Mouse (Mus musculus): ENCODE results near the gene Tbc1d22a.

DNA sequence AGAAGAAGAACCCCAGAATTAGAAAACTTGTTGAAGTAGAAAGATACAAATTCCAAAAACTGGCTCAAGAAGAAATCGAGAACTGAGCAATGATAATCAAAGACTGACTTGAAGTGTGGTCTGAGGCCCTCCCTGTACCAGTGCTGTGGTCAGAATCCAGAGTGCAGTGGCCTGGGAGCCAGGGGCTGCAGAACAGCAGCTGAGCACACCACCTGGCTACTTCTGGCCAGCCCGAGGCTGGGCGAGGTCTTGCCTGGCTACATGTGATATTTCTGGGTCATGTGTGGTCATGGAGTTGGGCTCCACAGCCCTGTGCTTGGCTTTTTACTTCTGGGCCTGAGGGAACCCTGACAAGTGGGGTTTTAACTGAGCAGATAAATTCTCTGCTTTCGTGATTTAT lies 292.4 kb downstream of the Tbc1d22a start:
- no peak for TF ChIP-seq CTCF (IDR thresholded peaks at IDR 0.05; ENCODE audit: control insufficient read depth, insufficient read depth, low read length)
- no peak for TF ChIP-seq POLR2A (IDR thresholded peaks at IDR 0.05; ENCODE audit: borderline replicate concordance, control insufficient read depth, low read depth, low read length)

Measured in bone marrow, adult 2 months (tissue).